Mouse (Mus musculus) liver, embryonic 13.5 days (tissue): ENCODE data around the gene Fpr3. TPM values are rescaled to one million over a fixed set of nuclear protein-coding genes. Genes with fewer than 3 reads are reported as not detected.

Experiments used
- polyA plus RNA-seq: library from polyadenylated mRNA; unstranded; fragments of >200 nt; fragmentation: Nextera tagmentation; extraction: Ambion mirVana; gene quantifications from 2 replicates; pipeline ENCODE4 v1.2.1, GENCODE M21; 2015

The Fpr3 gene
- polyA plus RNA-seq, 1 experiment from 2014 or later = not detected

Other genes with a start within 250 kb of the Fpr3 start
- not detected in 2 replicates for gene Vmn2r90, start 184.1 kb upstream of the Fpr3 start, polyA plus RNA-seq
- gene Spaca6, start 60.7 kb upstream of the Fpr3 start, polyA plus RNA-seq = 3.1 and 3.4 TPM in 2 replicates
- gene Has1, start 32.6 kb upstream of the Fpr3 start, polyA plus RNA-seq = 0.05 TPM in 2 replicates
- 1.9 and 2.3 TPM in 2 replicates for gene Fpr1, start 3.9 kb upstream of the Fpr3 start, polyA plus RNA-seq
- 0.36 and 0.95 TPM in 2 replicates for gene Fpr2, start within 50 bp of the Fpr3 start, polyA plus RNA-seq
- gene Fpr-rs4, start 133.9 kb downstream of the Fpr3 start, polyA plus RNA-seq = not detected in 2 replicates
- gene Vmn2r124, start 161.6 kb downstream of the Fpr3 start, polyA plus RNA-seq = not detected in 2 replicates
- gene Vmn2r91, start 197.2 kb downstream of the Fpr3 start, polyA plus RNA-seq = not detected in 2 replicates